Mouse (Mus musculus) megakaryocyte progenitor cell, adult 5-6 weeks (primary cell): ENCODE measurements around the gene Prrx2. TPM values are rescaled to one million over a fixed set of nuclear protein-coding genes. Genes with fewer than 3 reads are reported as not detected.
A peak's percentile ranks its signal among the peaks of the same experiment; 100 is the strongest.

Experiments
- ATAC-seq: replicated peaks from 2 replicates; pipeline ENCODE4 v1.8.0; 2016; ENCODE audit warnings: mild to moderate bottlenecking, moderate TSS enrichment, inconsistent platforms; ENCODE audit not compliant: poor library complexity
- total RNA-seq, 2 experiments: library from RNA; stranded (forward) in 1 of 2; stranded (reverse) in 1 of 2; fragments of 157-497, 149-512 nt in 1 of 2; fragments of 200-1000 nt in 1 of 2; gene quantifications; 2 replicates each; pipeline versions ENCODE4 v1.2.3 to v1.2.4; 2015 to 2017

Gene Prrx2
- total RNA-seq, 2 experiments from 2014 or later = not detected

GRCm38 (mm10) chr2:30864968-30865381, 30.2 kb downstream of the Prrx2 start:
- ATAC-seq = no peak

GRCm38 (mm10) chr2:30865426-30865825, 30.7 kb downstream of the Prrx2 start:
- ATAC-seq = no peak

DNA sequence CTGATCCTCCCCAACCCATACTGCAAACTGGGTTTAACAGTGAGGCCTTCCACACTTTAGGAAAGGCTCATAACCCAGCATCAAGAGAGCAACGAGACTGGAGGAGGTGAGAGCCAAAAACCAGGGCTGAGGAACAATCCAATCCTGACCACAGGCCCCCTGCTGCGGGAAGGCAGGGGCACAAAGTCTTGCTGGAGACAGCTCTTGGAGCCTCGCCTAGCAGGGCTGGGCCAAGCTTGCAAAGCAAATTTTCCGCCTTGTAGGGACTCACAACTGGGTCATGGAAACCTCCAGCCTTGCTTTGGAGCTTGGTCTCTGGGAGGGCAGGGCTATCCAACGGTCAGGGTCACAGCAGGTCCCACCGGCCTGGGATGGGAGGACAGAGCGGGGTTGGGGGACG, 36.1 kb downstream of the Prrx2 start:
- no peak for ATAC-seq

DNA sequence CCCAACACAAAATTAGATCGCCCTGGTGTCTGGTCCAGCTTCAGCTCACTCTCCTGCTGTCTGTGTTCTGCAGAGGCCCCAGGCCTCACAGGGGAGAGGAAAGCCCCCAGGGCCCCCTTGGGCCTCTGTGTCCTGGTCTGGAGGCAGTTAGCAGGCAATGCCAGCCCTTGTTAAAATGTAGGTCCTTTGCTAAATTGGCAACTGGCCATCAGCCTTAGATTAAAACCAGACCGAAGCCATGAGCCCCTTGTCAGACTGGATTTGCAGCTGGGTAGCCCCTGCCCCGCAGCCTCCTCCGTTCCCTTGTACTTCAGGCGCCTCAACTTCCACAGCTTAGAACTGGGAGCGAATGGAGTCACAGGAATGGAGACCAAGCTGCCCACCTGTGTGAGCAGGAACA, 37.9 kb downstream of the Prrx2 start:
- ATAC-seq = no peak

- ATAC-seq = no peak
These were observed 39.7 kb downstream of the Prrx2 start for GRCm38 (mm10) chr2:30874445-30874844.

- ATAC-seq = no peak
These were observed 40.3 kb downstream of the Prrx2 start for GRCm38 (mm10) chr2:30875096-30875495.

DNA sequence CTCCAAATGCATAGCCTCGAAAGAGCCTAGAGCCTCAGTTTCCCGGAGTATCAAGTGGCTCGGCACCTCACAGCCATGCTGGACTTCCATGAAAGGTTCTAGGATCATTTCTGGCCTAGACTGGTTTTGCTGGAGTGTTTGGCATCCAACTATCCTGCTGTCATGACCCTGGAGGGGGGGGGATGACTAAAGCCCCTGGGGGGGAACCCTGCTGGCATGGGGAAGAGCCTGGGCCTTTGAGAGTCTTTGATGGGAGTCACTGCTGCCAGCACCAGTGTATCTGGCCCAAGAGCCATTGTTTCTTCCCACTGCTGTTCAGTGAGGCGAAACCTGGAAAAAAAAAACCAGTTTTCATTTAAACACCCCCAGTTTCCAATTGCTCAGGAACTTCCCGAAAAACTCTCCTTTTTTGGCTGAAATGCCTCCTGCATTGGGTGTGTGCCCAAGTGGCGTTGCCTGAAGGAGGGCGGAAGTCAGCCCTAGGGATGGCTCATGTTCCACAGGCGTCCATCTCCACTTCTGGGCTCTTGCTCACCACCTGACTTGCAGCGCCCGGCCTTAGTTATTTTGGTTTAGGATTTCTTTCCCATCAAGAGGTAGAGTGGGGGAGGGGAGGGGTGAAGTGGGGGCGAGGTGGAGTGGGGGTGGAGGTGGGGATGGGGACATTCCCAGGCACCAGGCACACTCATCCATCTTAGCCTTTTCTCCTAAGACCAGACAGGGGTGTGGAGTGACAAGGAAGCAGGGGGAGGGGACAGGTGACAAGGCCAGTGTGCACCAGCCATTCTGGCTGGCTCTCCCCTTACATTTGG, 41.1 kb downstream of the Prrx2 start:
- no peak for ATAC-seq

DNA sequence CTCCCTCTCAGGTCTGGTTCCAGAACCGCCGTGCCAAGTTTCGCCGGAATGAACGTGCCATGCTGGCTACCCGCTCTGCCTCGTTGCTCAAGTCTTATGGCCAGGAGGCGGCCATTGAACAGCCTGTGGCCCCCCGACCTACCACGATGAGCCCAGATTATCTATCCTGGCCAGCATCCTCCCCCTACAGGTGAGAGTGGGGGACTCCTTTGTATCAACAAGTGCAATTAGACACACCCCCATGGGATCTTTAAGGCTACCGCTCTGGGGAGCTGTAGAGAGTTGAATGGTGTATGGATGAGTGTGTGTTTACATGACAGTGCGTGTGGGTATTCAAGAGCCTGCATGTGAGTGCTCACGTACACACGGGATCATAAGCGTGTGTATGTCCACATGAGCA, 44.7 kb downstream of the Prrx2 start:
- no peak for ATAC-seq

DNA sequence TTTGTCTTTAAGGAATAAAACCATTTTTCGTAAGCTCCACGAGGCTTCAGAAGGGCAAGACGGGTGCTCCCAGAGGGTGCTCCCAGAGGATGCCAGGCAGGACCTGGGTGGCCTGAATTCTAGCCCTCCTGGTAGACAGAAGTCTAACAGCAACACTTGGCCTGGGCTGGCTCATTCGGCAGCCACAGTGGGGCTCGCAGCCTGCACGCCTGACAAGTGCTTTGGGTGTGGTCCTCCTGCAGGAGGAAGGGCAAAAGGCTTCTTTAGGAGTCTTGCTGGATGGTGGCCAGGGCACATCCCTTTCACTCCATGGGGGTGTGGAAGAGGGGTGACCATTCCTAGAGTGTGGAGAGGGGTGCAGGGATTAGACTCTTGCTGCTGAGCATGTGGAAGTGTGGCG, 46.4 kb downstream of the Prrx2 start:
- ATAC-seq = no peak

GRCm38 (mm10) chr2:30884852-30885373, 50.1 kb downstream of the Prrx2 start:
- ATAC-seq = no peak

DNA sequence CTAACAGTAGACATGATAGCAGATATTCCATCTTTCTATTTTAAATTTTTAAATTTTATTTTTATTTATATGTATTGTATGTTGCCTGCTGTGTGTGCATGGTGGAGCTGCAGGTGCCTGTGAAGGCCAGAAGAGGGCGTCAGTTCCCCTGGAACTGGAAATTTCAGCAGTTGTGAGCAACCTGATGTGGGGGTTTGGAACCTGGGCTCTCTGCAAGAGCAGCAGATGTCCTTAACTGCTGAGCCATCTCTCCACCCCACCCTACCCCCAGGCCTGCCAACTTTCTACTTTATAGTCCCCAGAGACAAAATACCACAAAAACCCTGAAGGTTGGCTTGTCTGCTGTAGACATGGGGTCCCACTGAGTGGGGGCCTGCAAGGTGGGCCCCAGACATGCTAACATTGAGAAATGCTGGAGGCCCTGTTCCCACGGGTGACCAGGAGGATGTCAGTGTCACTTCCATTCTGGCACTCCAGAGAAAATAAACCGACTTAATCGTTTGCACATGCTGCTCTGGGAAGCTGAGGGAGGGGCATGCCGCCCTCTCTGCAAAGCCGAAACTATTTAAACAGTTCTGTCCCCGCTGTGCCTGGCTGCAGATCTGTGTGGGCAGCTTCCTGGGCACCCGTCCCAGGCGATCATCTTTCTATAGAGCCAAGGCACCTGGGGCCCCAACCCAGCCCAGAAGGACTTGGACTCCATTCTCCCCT, 50.8 kb downstream of the Prrx2 start:
- ATAC-seq = no peak

DNA sequence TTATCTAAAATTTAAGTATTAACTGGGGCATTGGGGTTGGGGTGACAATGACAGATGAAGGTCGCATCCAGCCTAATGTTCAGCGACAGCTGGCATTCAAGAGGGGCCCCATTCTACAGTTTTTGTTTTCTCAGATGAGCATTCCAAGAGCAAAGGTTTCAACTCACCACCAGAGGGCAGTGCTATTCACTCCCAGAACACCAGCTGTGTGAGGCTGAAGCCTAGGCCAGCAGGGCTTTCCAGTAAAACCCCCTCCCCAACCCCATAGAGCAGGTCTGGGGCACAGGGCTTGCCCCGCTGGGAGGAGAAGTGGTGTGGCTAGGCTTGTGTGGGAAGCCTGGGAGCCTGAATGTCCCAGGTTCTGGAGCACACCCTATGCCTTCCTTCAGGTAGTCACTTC, 56.2 kb downstream of the Prrx2 start:
- ATAC-seq = peak; percentile 63

DNA sequence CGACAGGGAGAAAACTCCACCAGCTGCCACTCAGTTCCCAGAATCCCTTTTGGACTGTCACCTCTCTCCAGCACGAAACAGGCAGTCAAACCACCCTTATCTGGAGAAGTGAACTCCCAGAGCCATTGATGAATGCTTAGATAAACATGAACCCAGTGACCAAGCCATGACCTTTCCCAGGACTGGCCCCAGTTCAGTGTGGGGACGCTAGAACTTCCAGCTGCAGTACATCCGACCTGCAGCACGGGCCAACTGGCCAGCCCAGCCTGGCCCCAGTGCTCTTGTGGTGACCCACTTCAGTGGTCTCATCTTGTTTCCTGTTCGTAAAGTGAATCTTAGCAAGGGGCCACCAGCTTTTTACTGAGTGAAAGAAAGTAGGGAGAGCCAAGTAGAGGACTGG, 58.6 kb downstream of the Prrx2 start:
- ATAC-seq = no peak

DNA sequence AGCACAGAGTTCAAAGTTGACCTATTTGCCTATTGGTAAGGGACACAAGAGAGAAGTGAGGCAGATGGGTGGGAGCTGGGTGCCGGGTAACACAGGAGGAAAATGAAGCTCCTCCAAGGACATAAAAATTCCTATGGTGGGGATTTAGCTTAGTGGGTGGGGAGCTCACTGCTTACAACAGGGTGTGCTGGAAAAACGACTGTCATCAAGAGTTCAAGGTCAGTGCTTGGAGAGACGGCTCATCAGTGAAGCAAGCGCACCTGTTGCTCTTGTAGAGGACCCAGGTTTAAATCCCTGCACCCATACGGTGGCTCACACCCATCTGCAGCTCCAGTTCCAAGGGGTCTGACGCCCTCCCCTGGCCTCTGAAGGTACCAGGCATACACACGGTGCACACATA, 59.2 kb downstream of the Prrx2 start:
- no peak for ATAC-seq

DNA sequence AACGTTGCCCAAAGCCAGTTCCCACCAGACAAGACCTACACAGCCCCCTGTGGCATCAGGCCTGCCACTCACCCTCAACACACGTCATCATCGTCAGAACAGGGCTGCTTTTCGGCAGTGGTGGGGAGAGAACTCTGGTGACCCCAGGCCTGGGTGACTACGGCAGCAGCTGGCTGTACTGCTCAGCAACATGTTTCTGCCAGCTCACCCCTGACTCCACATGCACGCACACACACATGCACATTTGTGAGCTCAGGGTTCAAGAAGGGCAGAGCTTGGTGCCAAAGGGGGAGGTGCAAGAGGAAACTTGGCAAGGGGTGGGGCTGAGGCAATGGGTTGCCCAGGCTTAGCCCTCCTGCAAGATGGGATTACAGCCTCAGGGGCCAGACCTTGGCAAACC, 62.5 kb downstream of the Prrx2 start:
- ATAC-seq = peak; percentile 44

DNA sequence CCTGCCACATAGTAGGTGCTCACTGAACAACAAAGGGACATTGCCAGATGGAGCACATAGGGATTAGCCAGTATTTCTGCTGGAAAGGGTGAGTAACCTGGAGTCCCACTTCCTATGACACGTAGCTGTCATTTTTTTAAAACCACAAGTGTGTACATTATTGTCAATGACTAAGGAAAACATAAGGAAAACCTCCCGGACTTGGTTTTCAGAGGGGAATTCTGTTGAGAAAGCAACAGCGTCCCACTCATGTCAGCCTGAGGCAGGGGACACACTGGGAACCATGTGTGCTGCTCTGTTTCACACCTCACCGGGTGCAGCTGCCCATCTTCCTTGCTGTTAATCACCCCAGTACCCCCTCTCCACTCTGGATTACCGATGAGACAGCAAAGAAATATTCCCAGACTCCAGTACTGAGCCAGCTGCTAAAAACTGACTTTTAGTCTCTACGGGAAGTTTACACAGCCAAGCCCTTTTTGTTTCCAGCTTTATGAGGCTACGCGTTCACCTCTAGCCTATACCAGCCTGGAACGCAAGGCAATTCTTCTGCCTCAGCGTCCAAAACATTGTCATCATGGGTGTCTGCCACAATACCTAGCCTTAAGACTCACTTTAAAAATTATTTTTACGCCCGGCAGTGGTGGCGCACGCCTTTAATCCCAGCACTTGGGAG, 64.8 kb downstream of the Prrx2 start:
- ATAC-seq = no peak

DNA sequence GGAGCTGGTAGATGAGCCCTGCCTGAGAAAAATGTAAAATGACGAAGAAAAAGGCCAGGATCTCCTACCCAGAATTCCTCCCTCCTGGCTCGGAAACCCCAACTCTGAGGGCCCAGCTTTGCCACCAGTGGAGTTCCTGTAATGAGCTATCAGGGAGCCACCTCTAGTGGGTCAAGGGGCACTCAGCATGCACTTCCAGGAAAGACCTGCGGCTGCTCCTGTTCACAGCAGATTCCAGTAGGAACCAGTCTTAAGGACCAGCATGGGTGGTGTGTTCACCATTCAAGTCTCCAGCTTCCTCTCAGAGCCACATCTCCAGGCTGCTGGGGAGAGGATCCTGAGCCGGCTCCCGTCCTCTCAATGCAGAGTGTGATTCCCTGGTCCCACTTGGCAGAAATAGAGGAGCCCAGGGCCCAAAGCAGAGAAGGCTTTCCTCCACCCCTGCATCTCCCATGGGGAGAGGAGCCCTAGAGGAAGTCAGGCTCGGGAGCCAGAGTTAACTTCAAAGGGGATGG, 66.9 kb downstream of the Prrx2 start:
- ATAC-seq = no peak

DNA sequence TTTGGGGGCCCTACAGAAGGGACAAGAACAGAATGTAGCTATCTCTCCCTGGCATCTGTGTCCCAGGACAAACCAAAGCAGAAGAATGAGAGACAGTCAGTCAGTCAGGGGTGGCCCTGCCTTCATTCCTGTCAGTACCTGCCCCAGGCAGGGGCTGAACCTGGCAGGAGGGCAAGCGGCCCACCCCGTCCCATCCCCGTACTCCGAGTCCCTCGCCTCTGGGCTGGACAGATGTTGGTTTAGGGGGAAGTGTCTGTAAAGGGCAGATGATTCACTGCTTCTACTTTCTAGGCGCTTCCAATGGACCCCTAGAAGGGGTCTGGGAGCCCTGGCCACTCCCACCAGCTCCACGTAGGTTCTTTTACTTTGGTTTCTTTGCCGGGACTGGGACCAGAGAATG, 67.5 kb downstream of the Prrx2 start:
- ATAC-seq = no peak

- ATAC-seq = no peak
These were observed 68.3 kb downstream of the Prrx2 start for GRCm38 (mm10) chr2:30902726-30903722.

DNA sequence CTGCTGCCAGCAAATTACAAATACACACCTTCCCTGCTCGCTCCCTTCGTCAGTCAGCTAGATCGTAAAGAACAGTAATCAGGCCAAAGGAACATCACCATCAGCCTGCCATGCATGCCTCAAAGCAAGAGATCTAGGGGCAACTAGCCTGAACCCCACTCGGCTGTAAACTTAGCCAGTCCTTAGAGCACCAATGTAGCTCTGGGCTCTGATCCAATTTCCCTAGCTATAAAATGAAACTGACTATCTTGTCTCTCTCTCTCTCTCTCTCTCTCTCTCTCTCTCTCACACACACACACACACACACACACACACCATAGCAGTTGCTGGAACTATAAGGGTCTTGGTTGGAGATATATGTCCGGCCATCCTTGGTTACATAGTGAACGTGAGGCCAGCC, 69.5 kb downstream of the Prrx2 start:
- ATAC-seq = no peak
